Mouse (Mus musculus): Measurements from ENCODE around the gene Ets1.

DNA sequence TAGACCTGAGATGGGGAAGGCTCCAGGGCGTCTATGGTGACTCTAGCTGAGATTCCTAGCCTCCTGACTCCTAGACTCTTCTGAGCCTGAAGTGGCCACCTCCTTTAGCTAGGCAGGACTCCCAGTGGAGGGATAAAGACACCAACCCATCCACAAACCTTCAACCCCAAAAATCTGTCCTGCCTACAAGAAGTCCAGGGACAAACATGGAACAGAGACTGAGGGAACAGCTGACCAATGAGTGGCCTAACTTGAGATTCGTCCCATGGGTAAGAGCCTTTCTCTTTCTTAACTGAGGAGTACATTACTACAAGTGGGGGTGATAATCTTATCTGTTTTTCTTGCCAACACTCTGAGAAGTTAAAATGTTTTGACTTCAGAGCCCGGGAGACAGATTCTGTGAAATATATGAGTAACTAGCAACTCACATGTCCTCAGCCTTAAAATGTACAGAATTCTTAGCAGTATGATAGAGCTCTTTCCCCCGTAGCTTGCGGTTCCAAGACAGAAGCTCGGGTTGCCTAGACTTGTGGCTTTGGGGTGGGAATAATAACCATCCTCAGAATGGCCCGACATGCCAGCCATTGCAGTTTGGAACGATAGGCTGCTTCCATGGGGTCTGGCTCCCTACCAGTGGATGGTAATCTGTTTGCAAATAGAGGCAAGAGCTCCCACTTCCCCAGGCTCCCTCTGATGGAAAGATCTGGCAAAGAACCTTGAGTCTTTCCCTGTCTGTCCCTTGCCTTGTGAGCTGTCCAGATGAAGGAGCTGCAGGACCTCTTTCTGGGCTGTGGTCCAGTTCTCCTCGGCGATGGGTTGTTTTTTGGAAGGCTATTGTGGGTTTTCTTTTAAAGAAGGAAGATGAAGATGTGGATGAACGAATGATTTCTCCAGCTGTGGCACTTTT, 30.8 kb downstream of the Ets1 start:
- TF ChIP-seq POLR2AphosphoS5 (IDR thresholded peaks at IDR 0.05; ENCODE audit: insufficient replicate concordance, low read depth, low read length) (no peak), CTCF (IDR thresholded peaks at IDR 0.05; ENCODE audit: low read depth, low read length) (no peak)

Data from G1E (cell line).